Mouse (Mus musculus) retina, postnatal 1 day (tissue): ENCODE measurements around the gene Eif4a3.
"Not testable (repeated sequence)": the region's sequence is repeated elsewhere in the genome, so short reads cannot be mapped to it uniquely, and the experiment has no call there.

Experiments
- DNase-seq: peaks from one replicate; pipeline ENCODE4 v3.0.0-alpha.2; 2012

Eif4a3 gene

DNA sequence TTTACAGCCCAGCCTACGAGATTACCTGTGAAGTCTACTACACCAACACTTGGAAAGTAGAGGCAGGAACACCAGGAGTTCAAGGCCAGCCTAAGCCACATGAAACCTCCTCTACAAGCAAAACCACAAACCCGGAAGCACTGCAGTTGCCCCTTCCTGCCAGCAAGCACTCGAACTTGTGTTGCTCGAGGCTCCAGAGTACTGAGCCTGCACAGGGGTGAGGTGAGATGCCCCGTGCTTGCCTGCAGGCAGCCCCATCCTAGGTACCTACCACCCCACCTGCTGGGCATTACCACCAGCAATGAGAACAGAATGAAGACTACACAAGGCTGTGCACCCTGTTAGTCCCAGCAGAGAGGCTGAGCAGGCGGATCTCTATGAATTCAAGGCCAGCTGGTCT lies 1.9 kb downstream of the Eif4a3 start:
- DNase-seq = no peak

DNA sequence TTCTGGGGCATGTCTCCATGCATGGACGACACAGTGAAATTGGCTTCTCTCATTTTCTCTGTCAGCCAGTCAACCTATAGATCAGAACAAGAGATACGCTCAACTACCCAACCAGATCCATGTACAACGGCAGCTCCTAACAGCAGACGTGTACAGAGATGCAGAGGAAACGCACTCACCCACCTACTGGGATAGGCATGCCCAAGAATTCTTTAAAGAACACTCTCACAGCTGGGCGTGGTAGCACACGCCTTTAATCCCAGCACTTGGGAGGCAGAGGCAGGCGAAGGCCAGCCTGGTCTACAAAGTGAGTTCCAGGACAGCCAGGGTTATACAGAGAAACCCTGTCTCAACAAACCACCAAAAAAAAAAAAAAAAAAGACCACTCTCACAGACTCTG lies 7.0 kb downstream of the Eif4a3 start:
- not testable (repeated sequence) for DNase-seq

DNA sequence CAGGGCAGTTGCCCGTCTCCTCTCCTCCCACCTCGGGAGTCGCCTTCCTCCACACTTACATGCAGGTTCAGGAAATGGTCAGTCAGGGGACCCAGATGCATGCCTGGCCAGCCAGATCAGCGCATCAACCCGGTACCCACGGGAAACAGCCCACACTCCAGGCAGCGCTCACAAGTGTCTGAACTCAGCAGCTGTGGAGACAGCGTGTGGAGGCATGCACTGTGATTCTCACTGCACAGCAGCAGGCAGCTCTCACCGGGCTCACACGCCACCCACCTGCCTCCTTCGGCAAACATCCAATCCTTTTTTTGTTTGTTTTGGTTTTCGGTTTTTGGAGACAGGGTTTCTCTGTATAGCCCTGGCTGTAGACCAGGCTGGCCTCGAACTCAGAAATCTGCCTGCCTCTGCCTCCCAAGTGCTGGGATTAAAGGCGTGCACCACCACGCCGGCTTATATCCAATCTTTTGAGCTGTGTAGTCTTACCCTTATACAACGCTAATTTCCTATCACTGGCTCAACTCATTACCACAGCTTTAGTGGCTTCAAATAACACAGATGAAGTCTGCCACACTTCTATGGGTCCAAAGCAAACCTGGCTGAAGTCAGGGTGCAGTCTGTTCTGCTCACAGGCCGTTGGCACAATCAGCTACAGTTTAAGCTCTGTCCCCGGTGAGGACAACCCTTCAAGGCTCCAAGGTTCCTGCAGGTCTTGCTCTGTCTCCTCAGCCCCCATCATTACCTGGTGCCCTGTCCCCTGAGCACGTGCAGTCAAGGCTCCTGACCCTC lies 12.5 kb downstream of the Eif4a3 start:
- no peak for DNase-seq

DNA sequence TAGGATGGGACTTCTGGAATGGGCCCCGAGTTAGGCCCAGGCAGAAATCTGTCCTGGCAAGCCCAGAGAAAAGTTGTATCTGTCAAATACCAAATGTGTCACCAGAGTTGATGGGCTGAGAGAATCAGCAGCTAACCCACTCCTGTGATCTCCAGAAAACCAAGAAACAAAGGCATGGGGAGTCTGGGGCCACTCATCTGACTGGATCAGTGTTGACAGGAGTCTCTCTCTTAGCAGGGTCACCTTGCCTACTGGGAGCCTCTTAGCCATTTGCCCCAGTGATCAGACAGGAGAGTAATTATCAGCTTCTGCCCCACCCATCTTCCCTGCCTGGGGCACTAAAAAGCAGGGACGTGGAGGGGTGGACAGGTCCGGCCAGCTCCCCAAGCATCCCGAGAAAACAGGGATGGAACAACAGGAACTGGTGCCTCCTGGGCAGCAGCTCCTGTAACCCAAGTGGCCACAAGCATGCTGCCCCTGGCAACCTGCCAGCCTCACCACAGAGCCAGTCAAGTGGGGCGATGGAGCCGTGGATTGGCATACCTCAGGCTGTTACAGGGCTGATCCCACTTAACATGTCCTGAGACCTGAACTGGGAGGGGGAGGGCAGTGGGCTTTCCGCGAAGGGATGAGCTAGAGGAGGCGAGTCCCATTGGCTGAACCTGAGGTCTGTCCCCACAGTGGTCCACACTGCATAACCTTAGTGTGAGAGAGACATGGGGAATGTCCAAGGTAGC lies 13.9 kb downstream of the Eif4a3 start:
- DNase-seq = peak; percentile 41

DNA sequence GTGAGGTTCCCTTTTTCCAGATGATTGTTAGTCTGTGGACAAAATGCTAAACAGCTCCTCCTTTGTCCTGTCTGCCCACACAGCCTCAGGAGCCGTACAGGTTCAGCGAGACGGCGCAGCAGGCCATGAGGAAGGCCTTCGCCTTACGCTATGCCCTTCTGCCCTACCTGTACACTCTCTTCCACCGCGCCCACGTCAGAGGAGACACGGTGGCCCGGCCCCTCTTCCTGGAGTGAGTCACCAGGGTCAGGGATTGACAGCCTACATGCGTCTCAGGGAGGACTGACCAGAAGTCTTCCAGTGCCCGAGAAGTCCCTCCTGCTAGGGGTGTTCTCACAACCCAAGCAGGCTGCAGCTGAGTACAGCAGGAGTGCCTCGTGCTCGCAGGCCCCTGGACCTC lies 18.9 kb downstream of the Eif4a3 start:
- no peak for DNase-seq

DNA sequence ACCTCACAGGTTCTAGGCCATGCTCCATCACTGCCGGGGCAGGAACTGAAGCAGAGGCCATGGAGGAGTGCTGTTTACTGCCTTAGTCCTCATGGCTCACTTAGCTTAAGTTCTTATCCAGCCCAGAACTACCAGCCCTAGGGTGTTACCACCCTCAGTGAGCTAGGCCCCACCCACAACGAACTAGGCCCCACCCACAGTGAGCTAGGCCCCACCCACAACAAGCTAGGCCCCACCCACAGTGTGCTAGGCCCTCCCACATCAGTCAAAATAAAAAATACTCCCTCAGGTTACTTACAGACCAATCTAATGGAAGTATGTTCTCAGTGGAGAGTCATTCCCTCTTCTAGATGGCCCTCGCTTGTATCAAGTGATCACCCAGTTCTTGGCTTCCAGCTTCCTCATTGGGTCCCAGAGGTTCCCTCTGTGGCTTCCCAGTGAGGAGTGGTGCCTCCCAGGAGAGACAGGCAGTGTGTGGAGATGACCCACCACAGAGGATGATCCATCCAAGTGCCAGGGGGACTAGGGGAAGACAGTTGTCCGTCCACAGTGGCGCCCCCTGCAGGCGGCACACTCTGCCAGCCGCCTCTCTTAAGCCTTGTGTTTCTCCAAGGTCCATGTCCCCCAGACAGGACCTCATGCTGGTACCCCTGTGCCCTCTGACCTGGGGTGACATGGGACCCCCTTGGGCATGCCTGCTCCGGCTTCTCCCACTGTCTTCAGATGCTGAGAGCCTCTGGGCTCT lies 26.5 kb downstream of the Eif4a3 start:
- DNase-seq = peak; percentile 27

DNA sequence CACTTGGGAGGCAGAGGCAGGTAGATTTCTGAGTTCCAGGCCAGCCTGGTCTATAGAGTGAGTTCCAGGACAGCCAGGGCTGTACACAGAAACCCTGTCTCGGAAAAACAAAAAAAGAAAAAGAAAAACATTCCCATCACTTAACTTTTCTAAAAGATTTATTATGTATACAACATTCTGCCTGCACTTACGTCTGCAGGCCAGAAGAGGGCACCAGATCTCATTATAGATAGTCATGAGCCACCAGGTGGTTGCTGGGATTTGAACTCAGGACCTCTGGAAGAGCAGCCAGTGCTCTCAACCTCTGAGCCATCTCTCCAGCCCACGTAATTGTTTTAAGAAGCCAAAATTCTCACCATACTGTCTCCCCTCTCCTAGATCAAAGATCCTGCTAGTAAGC lies 27.4 kb downstream of the Eif4a3 start:
- not testable (repeated sequence) for DNase-seq

DNA sequence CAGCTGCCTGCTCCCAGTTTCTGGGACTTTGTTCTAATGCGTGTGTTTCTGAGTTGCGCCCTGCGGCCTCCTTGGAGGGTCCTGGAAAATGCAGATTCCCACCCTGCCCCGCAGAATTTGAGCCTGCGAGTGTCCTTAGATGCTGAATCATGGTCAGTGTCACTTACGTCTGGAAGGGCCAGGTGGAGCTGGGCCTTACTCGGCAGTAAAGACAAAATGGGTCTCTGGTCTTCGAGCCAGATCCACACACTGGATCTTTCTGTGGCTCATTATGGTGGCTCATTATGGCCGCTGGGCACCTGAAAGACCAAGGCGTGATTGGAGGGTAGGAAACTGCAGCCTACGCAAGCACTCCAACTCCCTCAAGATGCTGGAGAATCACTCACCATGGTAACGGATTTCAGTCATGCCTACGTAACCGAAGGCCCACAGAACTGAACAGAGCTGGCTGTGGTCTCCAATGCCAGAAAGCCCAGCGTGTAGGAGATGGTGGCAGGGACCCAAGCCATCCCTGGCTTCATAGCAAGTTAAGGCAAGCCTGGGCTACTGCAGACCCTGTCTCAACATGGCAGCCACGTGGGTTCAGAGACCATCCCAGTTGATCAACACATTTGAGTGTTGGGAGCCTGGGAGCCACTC lies 31.2 kb downstream of the Eif4a3 start:
- DNase-seq = peak; percentile 35

DNA sequence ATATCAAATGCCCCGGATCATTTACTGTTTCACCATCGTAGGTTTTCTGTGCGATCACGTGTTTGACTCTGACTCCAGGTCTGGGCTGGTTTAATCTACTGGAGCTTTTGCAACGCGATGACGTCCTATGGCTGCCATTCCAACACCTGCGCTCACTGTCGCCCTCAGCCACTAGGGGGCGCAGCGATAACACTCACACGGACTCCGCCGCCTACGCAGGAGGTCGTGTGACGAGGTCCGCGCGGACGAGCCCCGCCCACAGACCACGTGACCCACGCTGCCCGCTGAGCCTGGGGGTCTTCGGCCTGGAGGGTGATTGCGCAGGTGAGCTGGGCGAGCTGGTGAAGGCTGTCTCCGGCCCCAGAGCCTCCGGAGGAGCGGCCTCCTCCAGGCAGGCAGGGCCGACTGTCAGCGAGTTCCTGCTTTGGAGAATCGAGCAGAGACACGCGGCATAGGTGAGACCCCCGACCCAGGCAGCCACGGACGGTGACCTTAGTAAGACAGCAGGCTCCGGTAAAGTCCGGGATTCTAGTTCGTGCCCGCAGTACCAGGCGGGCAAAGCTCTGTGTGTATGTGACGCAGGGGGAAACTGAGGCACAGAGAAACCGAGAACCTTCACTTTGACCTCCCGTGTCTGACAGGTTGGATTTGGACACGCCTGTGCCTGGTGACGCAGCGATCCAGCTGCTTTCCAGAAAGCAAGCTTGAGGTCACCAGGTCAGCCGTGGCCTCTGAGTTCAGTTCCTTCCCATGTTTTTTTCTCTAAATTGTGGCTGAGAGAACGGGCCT lies 31.9 kb downstream of the Eif4a3 start, which contains the start of gene Gaa:
Gene Gaa (plus strand): TSS at position 120 of the 789 bp plus-strand sequence.
- DNase-seq = peak; percentile 94

DNA sequence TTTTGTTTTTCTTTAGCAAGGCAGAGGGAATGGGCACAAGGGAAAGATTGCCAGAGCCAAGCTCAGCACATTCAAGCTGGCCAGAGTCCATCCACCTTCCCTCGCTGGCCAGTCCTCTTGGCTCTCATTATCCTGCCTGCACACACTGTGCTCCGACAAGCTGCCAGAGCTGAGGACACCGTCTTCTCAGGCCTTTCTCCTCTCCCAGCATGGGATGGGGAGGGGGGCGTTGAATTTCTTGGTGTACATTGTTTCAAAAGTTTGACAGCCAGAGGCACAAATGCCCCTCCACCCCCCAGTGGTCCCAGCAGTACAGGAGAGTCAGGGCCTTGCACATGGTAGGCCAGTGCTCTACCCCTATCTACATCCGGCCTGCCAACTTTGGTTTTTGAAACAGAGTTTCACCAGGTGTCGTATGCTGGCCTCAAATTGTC lies 32.6 kb downstream of the Eif4a3 start:
- DNase-seq = no peak

DNA sequence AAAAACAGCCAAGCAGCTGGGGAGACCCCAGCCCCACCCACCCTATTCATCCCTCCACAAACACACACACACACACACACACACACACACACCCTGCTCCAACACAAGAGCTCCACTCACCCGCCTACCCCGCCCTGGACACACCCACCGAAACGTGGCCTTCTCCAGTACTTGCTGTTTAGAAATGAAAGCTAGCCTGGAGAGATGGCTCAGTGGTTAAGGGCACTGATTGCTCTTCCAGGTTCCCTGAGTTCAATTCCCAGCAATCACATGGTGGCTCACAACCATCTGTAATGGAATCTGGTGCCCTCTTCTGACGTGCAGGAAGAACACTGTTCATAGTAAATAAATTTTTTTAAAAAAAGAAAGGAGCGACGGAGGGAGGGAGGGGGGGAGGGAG lies 34.1 kb downstream of the Eif4a3 start:
- peak; percentile 6 for DNase-seq

DNA sequence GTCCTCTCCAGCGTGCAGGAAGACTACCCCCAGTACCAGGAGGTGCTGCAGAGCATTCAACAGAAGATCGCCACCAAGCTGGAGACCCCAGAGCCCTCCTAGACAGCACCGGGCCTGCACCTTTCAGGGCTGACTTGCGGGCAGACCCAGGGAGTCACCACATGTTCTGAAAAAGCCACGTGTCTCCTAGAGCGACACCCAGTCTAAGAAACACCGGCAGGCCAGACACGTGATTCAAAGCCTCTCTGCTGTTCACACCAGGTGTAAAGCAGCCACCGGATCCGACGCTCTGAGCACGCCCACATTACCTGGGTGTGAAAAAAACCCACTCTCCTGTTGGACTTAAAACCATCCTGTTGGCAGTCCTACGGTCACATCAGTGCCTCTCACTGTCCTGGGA lies 35.5 kb downstream of the Eif4a3 start:
- DNase-seq = no peak

DNA sequence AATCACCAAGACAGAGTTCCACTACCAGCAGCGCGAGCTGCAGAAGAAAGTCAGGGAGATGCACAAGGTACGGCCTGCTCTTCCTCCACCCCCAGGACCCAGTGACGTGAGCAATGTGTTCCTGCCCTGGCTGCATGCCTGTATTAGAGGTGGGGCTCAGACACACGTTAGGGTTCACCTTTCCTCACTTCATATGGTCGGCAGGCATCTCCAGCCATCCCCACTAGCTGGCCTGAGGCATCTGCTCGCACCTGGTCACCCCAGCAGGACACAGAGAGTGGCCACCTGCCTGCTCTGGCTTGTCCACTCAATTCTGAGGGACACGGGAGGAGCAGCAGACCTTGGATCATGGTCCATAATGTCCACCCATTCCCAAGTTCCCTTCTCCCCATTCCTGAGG lies 39.9 kb downstream of the Eif4a3 start:
- DNase-seq = no peak

DNA sequence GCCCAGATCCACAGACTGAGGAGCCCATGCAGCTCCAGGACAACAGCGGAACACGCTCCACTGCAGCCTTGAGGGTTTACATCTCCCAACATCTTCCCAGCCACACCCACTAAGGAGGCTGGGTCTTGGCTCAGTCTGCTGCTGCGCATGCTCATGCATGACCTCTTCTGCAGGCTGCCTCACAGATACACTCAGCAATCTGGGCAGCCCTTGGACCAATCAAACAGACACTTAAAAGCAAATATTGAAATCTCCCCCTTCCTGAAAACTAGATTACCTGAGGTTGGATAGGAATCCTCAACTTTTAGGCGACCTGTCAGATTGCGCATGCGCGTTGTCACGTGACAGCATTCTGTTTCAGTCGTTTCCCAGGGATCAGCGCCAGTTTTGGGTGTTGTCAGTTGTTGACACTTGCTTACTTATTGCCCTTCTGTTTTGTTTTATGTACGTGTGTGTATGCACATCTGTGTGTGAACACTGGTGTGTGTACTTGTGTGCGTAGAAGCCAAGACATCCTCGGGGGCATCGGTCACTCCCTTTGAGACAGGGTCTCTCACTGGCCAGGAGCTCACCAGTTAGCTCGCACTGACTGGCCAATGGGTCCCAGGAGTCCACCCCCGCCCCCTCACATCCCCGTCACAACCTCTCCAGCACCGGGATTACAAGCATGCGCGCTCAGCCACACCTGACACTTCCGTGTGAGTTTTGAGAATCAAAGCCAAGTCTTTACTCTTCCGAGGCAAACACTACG lies 41.1 kb downstream of the Eif4a3 start:
- DNase-seq = peak; percentile 79

DNA sequence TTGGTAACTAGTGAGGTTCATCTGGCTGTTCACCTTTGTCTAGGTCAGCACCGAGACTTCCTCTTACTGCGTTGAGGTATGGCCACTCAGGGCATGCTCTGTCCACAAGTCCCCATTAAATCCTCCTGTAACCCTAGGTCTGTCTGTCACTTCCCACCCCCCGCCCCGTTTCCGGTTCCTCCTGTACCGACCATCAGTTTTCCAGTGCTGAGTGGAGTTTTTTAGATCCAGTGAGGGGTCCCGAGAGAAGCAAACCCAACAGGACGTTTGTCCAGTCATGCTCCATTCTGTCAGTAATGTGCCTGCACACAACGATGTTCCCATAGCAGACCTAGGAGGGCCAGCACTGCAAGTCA lies 41.7 kb downstream of the Eif4a3 start:
- no peak for DNase-seq

DNA sequence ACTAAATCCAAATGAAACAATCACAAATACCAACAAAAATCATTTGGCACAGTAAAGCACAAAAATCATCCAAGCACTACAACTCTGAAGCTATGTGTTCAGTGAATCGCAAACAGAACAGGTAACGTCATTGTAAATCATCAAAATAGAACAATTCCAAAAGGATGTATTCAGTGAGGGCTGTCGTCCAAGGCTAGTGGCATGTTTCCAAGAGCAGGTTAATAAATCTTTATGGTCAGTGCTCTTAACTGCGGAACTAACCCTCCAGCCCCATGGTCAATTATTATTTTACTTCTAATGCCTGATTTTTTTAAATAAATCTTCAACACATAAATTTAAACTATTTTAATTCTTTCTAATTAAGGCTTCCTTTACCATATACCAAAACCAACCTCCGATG lies 43.3 kb downstream of the Eif4a3 start:
- not testable (repeated sequence) for DNase-seq

DNA sequence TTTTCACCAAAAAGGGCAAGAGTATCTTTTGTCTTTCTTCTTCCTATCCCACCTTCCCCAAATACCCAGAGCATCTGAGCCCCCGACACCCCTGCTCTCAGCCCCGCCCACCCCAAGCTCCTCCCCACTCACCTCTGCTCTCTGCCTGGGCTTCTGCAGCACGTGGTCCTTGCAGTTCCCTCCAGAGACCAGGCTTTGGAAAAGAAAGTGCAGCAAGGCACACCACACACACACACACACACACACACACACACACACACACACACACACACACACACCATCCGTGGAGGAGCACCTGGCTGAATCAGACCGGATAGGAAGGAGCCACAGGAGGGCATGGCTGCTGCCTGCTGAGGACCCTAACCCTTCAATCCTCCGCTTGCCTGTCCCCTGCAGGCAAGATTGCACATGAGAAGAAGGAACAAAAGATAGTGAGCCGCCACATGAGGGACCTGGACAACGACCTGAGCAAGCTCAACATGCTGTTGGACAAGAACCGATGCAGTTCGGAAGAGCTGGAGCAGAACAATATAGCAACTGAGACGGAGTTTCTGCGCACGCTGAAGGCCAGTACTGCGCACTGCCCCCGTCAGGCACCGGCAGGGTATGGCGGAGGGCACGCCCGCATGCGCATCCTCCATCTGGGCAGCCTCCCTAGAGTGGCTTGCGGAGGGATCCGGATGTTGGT lies 46.9 kb downstream of the Eif4a3 start:
- DNase-seq = peak; percentile 80

DNA sequence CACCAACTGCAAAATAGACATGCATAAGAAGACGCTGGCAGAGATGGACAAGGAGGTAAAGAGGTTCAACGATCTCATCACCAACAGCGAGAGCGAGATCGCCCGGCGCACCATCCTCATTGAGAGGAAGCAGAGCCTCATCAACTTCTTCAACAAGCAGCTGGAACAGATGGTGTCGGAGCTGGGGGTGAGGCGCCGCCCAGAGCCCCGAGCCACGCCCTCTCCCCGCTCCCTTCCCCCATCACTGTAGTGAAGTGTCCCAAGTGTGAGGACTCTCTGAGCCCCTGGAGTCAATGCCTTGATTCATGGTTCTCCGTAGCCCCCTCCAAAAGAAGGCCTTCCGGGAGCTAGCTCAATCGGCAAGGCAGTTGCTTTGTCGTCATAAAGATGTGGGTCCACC lies 48.9 kb downstream of the Eif4a3 start:
- no peak for DNase-seq

DNA sequence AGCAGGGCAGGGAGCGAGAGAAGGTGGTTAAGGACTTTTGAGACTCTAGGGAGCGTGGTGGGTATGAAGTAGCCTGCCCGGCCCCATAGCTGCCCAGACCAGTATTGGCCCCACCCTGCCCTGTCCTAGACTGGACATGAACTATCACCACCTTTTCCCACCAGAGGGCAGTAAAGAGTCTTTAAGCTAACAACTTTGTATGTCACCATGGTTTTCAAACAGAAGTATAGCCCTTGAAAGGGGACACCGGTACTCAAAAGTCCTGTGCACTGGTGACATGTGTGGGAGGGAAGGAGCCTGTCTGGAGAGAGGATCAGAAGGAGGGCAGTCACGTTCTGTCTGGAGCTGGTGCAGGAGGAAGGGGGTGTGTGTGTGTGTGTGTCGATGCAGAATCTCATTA lies 50.9 kb downstream of the Eif4a3 start:
- DNase-seq = peak; percentile 90

DNA sequence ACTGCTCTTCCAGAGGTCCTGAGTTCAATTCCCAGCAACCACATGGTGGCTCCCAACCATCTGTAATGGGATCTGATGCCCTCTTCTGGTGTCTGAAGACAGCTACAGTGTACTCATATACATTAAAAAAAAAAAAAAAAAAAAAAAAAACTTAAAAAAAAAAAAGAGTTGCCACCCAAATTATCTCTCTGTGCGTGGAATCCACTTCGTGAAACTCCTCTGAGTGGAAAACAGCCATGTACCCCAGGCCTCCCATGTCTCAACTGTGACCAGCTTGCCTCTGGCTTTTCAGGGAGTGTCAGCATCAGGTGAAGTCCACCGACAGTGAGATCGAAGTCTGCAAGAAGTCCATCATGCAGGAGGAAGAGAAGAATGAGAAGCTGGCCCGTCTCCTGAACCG lies 54.3 kb downstream of the Eif4a3 start:
- not testable (repeated sequence) for DNase-seq

DNA sequence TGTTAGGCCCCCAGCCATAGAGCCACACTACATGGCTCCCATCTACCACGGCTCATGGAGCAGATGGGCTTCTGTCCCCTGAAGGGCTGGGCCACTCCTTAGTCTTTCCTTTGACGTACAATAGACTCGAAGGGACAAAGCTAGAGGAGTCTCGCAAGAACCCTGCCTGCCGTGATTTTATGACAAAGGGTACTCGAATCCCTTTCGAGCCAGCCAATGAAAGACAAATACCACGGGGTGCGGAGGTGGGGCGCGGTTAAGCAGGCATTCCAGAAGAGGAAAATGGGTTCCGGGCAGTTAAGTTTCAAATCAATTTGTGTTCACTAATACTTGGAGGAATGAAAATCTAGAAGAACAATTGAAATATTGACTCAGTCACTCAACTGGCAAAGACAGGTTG lies 60.4 kb downstream of the Eif4a3 start:
- no peak for DNase-seq
